9 mouse cellular contexts compared by ENCODE assay signal in the genomic region with DNA sequence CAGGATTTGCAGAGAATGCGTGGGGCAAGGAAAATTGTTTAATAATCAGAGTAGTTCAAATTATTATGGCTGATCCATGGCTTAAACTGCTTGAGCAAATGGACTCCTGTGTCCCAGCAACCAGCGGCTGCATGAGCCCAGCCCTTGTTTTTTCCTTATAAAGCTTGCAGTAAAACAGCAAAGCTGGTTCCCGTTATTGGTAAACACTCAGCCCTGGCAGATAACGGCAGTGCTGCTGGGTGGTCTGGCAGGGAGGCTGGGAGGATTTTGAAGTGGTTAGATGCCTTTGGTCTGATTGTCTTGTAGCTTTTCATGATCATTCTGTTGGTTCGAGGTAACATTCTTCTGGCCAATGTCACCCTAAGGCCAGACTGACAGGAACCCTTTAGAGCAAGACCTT. TPM values are rescaled to one million over a fixed set of nuclear protein-coding genes. Genes with fewer than 3 reads are reported as not detected.
DNase-seq lines count a peak whose midpoint lies in the region; ATAC-seq and TF ChIP-seq lines count a peak whose summit lies in the region.
"Had no signal": no experiment of that assay in that cellular context is flagged by ENCODE, and none has a peak within 500 bp of the region (broad histone marks: within the 10 kb centered on the region; RNA-seq: fewer than 3 reads in every experiment).

No protein-coding gene starts in this region.

- DNase-seq in hindbrain, embryonic 11.5 days (ENCODE audit: low spot score), result no peak
- peak; percentile 57 for DNase-seq in lung, postnatal 0 days (ENCODE audit: low spot score)
- DNase-seq in lung, postnatal 36 days, result no peak
- no peak for DNase-seq in cerebellum, adult 11-12 months
- DNase-seq: thymus, adult 2 months had no signal

- H3K4me1 ChIP-seq in hindbrain, embryonic 11.5 days (replicated peaks; ENCODE audit: control insufficient read depth, insufficient read depth, low read length), result no peaks in the 10 kb centered on the region
- H3K4me1 ChIP-seq in hindbrain, embryonic 12.5 days, result peaks cover 6% of the 10 kb centered on the region; the same call in 1 of the 2 replicates
- peaks cover 15% of the 10 kb centered on the region; the same call in 1 of the 2 replicates for H3K4me1 ChIP-seq in lung, postnatal 0 days (ENCODE audit: insufficient read depth, low read depth, low read length)
- H3K4me1 ChIP-seq in heart, embryonic 15.5 days (replicated peaks), result peaks cover 43% of the 10 kb centered on the region
- peaks cover 44% of the 10 kb centered on the region; the same call in 1 of the 2 replicates for H3K4me1 ChIP-seq in stomach, embryonic 14.5 days (ENCODE audit: control insufficient read depth, insufficient read depth, low read length)

- no peaks in the 10 kb centered on the region for H3K9me3 ChIP-seq in hindbrain, embryonic 11.5 days (ENCODE audit: control insufficient read depth, low read length)
- no peaks in the 10 kb centered on the region for H3K9me3 ChIP-seq in hindbrain, embryonic 12.5 days (replicated peaks)
- no peaks in the 10 kb centered on the region for H3K9me3 ChIP-seq in lung, postnatal 0 days (ENCODE audit: low read length)
- no peaks in the 10 kb centered on the region for H3K9me3 ChIP-seq in heart, embryonic 15.5 days (replicated peaks)
- H3K9me3 ChIP-seq in stomach, embryonic 14.5 days (ENCODE audit: control insufficient read depth, low read depth, low read length), result no peaks in the 10 kb centered on the region

- no peak overlapping the region for H3K4me2 ChIP-seq in hindbrain, embryonic 11.5 days (replicated peaks; ENCODE audit: low read depth, low read length)
- H3K4me2 ChIP-seq in hindbrain, embryonic 12.5 days (replicated peaks), result no peak overlapping the region
- H3K4me2 ChIP-seq in lung, postnatal 0 days (replicated peaks; ENCODE audit: low read depth, low read length), result no peak overlapping the region
- H3K4me2 ChIP-seq in heart, embryonic 15.5 days, result no peak overlapping the region
- H3K4me2 ChIP-seq in stomach, embryonic 14.5 days (replicated peaks; ENCODE audit: low read depth, low read length), result no peak overlapping the region
- H3K4me2 ChIP-seq: hindbrain, embryonic 14.5 days had no signal

- no peak overlapping the region for H3K4me3 ChIP-seq in hindbrain, embryonic 11.5 days (ENCODE audit: low read depth, low read length)
- no peak overlapping the region for H3K4me3 ChIP-seq in hindbrain, embryonic 12.5 days
- no peak overlapping the region for H3K4me3 ChIP-seq in lung, postnatal 0 days (ENCODE audit: low read depth, low read length)
- H3K4me3 ChIP-seq in heart, embryonic 15.5 days, result no peak overlapping the region
- H3K4me3 ChIP-seq in stomach, embryonic 14.5 days (ENCODE audit: low read depth, low read length), result no peak overlapping the region

- TF ChIP-seq CTCF in lung, postnatal 0 days (IDR thresholded peaks at IDR 0.05), result no peak

- no peak overlapping the region for H3K9ac ChIP-seq in hindbrain, embryonic 11.5 days (ENCODE audit: low read depth, low read length)
- no peak overlapping the region for H3K9ac ChIP-seq in hindbrain, embryonic 12.5 days
- H3K9ac ChIP-seq in lung, postnatal 0 days (replicated peaks; ENCODE audit: low read depth), result no peak overlapping the region
- no peak overlapping the region for H3K9ac ChIP-seq in heart, embryonic 15.5 days
- no peak overlapping the region for H3K9ac ChIP-seq in stomach, embryonic 14.5 days (replicated peaks; ENCODE audit: low read depth, low read length)
- H3K9ac ChIP-seq: hindbrain, embryonic 14.5 days had no signal

- ATAC-seq in hindbrain, embryonic 11.5 days (ENCODE audit: low FRiP score), result no peak
- no peak for ATAC-seq in hindbrain, embryonic 12.5 days (ENCODE audit: low FRiP score)
- ATAC-seq in lung, postnatal 0 days, result no peak
- no peak for ATAC-seq in heart, embryonic 15.5 days (replicated peaks; ENCODE audit: insufficient number of reproducible peaks, insufficient read depth, low FRiP score, low read depth)
- ATAC-seq in stomach, embryonic 14.5 days (ENCODE audit: insufficient number of reproducible peaks, insufficient read depth, low FRiP score, low read depth), result no peak

- TF ChIP-seq EP300 in lung, postnatal 0 days (IDR thresholded peaks at IDR 0.05), result no peak

- 0 out of 2 replicates have a peak overlapping the region, but pooled peaks have one; percentile 3 for H3K27ac ChIP-seq in hindbrain, embryonic 11.5 days (ENCODE audit: low read depth, low read length)
- no peak overlapping the region for H3K27ac ChIP-seq in hindbrain, embryonic 12.5 days
- H3K27ac ChIP-seq in lung, postnatal 0 days (ENCODE audit: low read length), result peak overlapping the region; percentile 52; the same call in 1 of the 2 replicates
- peak overlapping the region; percentile 64 for H3K27ac ChIP-seq in heart, embryonic 15.5 days
- H3K27ac ChIP-seq in stomach, embryonic 14.5 days (ENCODE audit: low read length), result peak overlapping the region; percentile 63
- H3K27ac ChIP-seq: hindbrain, embryonic 14.5 days had no signal

- H3K36me3 ChIP-seq in hindbrain, embryonic 11.5 days (ENCODE audit: control insufficient read depth, insufficient read depth, low read length), result no peaks in the 10 kb centered on the region; the same call in 1 of the 2 replicates
- peaks cover 38% of the 10 kb centered on the region for H3K36me3 ChIP-seq in hindbrain, embryonic 12.5 days
- 0 out of 2 replicates have a peak, but pooled peaks cover 5% of the 10 kb centered on the region for H3K36me3 ChIP-seq in lung, postnatal 0 days (ENCODE audit: insufficient read depth, low read length)
- H3K36me3 ChIP-seq in heart, embryonic 15.5 days, result peaks cover 12% of the 10 kb centered on the region; the same call in 1 of the 2 replicates
- H3K36me3 ChIP-seq in stomach, embryonic 14.5 days (ENCODE audit: control insufficient read depth, insufficient read depth, low read length), result peaks cover 18% of the 10 kb centered on the region

- 71% methylated on average over 5 of the region's 5 CpGs for WGBS in hindbrain, embryonic 11.5 days
- 77% methylated on average over 5 of the region's 5 CpGs for WGBS in hindbrain, embryonic 12.5 days
- 32% methylated on average over 5 of the region's 5 CpGs for WGBS in lung, postnatal 0 days
- 44% methylated on average over 5 of the region's 5 CpGs for WGBS in heart, embryonic 15.5 days
- WGBS in stomach, embryonic 14.5 days, result 39% methylated on average over 5 of the region's 5 CpGs

- no peaks in the 10 kb centered on the region for H3K27me3 ChIP-seq in hindbrain, embryonic 11.5 days (ENCODE audit: control insufficient read depth, insufficient read depth, low read length)
- no peaks in the 10 kb centered on the region for H3K27me3 ChIP-seq in hindbrain, embryonic 12.5 days
- H3K27me3 ChIP-seq in lung, postnatal 0 days (replicated peaks; ENCODE audit: insufficient read depth, low read length), result no peaks in the 10 kb centered on the region
- no peaks in the 10 kb centered on the region for H3K27me3 ChIP-seq in heart, embryonic 15.5 days
- H3K27me3 ChIP-seq in stomach, embryonic 14.5 days (ENCODE audit: control insufficient read depth, insufficient read depth, low read length), result no peaks in the 10 kb centered on the region

RNA-seq across cellular contexts. Expression of gene Hic1, which starts 12.9 kb away (rescaled TPM):
- polyA plus RNA-seq in hindbrain, embryonic 11.5 days (2014; fragmentation: Nextera tagmentation; extraction: Ambion mirVana), result 0.90 and 1.5 TPM in 2 replicates
- 11.3 and 15.8 TPM in 2 replicates for polyA plus RNA-seq in hindbrain, embryonic 12.5 days (2016; fragmentation: Nextera tagmentation; extraction: Ambion mirVana)
- polyA plus RNA-seq in lung, postnatal 0 days (2015; fragmentation: Nextera tagmentation; extraction: Ambion mirVana), result 9.9 and 13.4 TPM in 2 replicates
- polyA plus RNA-seq in heart, embryonic 15.5 days (2015; fragmentation: Nextera tagmentation; extraction: Ambion mirVana), result 11.0 and 18.0 TPM in 2 replicates
- 13.8 and 16.9 TPM in 2 replicates for polyA plus RNA-seq in stomach, embryonic 14.5 days (2014; fragmentation: Nextera tagmentation; extraction: Ambion mirVana)

RNA-seq across cellular contexts. Expression of gene Ovca2, which starts 22.2 kb away (rescaled TPM):
- 28.0 and 31.0 TPM in 2 replicates for polyA plus RNA-seq in hindbrain, embryonic 11.5 days (2014; fragmentation: Nextera tagmentation; extraction: Ambion mirVana)
- polyA plus RNA-seq in hindbrain, embryonic 12.5 days (2016; fragmentation: Nextera tagmentation; extraction: Ambion mirVana), result 23.8 and 24.5 TPM in 2 replicates
- polyA plus RNA-seq in lung, postnatal 0 days (2015; fragmentation: Nextera tagmentation; extraction: Ambion mirVana), result 19.7 and 22.0 TPM in 2 replicates
- polyA plus RNA-seq in heart, embryonic 15.5 days (2015; fragmentation: Nextera tagmentation; extraction: Ambion mirVana), result 14.4 and 17.5 TPM in 2 replicates
- polyA plus RNA-seq in stomach, embryonic 14.5 days (2014; fragmentation: Nextera tagmentation; extraction: Ambion mirVana), result 26.7 and 29.1 TPM in 2 replicates

RNA-seq across cellular contexts. Expression of gene Dph1, which starts 34.6 kb away (rescaled TPM):
- 14.1 and 18.8 TPM in 2 replicates for polyA plus RNA-seq in hindbrain, embryonic 11.5 days (2014; fragmentation: Nextera tagmentation; extraction: Ambion mirVana)
- 14.8 and 18.6 TPM in 2 replicates for polyA plus RNA-seq in hindbrain, embryonic 12.5 days (2016; fragmentation: Nextera tagmentation; extraction: Ambion mirVana)
- polyA plus RNA-seq in lung, postnatal 0 days (2015; fragmentation: Nextera tagmentation; extraction: Ambion mirVana), result 11.3 and 14.8 TPM in 2 replicates
- 17.2 and 20.5 TPM in 2 replicates for polyA plus RNA-seq in heart, embryonic 15.5 days (2015; fragmentation: Nextera tagmentation; extraction: Ambion mirVana)
- polyA plus RNA-seq in stomach, embryonic 14.5 days (2014; fragmentation: Nextera tagmentation; extraction: Ambion mirVana), result 20.1 and 20.5 TPM in 2 replicates

RNA-seq across cellular contexts. Expression of gene Rtn4rl1, which starts 37.2 kb away (rescaled TPM):
- polyA plus RNA-seq in hindbrain, embryonic 11.5 days (2014; fragmentation: Nextera tagmentation; extraction: Ambion mirVana), result 2.4 and 2.8 TPM in 2 replicates
- polyA plus RNA-seq in hindbrain, embryonic 12.5 days (2016; fragmentation: Nextera tagmentation; extraction: Ambion mirVana), result 5.1 and 5.8 TPM in 2 replicates
- polyA plus RNA-seq in lung, postnatal 0 days (2015; fragmentation: Nextera tagmentation; extraction: Ambion mirVana), result 3.6 and 4.3 TPM in 2 replicates
- 12.4 and 13.1 TPM in 2 replicates for polyA plus RNA-seq in heart, embryonic 15.5 days (2015; fragmentation: Nextera tagmentation; extraction: Ambion mirVana)
- 0.88 and 1.7 TPM in 2 replicates for polyA plus RNA-seq in stomach, embryonic 14.5 days (2014; fragmentation: Nextera tagmentation; extraction: Ambion mirVana)
